Mouse (Mus musculus) left cerebral cortex, postnatal 36 days (tissue): ENCODE measurements around the gene Myo1d. TPM values are rescaled to one million over a fixed set of nuclear protein-coding genes. Genes with fewer than 3 reads are reported as not detected.

ENCODE experiments used
- DNase-seq, 2 experiments: peaks; one replicate each; pipeline ENCODE4 v3.0.0; 2021 to 2022; ENCODE audit warnings: low spot score in 2 of 2, mixed read lengths in 1 of 2
- intact Hi-C: fragments of 180-260 bp; cut with DNase I; formaldehyde crosslinking; loops from one replicate; pipeline ENCODE4 v1.15.1; 2025
- total RNA-seq, 2 experiments: library from RNA; stranded (reverse); gene quantifications; 2 replicates each; pipeline ENCODE4 v1.2.3; 2021

Myo1d gene
- 1 to 10 TPM; 6.5 to 7.0 TPM for total RNA-seq

DNA sequence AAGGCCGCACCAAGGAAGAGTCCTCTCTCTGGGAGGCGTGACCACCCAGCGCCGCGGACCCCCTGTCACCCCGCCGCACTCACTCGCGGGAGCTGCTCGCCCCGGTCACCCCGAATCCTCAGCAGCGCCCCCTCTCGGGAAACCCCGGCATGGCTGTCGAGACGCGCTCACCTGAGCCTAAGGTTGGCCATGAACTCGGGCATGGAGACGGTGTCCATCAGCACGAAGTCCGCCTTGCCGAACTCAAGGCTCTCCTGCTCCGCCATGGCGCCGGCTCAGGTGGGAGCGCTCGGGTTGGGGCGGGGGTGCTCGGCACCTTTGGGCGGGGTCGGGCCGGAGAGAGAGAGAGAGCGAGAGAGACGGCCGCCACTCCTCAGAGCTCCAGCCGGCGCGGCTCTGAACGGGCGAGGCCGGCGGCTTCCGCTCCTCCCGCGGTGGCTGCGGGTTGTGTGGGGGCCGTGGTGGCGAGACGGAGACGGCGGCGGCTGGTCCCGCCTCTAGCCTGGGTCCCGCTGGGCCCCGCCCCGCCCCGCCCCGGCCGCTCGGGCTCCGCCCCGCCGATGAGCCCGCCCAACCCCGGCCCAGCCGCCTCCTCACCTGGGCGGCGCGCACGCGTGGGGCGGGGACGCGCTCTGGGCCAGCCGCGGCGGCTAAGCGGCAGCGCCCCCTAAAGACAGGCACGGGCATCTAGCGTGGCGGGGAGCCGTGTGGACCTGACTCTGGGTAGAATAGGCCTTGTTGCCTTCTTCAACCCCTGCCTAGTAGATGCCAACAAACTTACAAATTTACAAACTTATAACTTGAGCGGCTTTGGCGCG lies at the start of gene Myo1d:
TSS of gene Myo1d (minus strand) at position 499 of the 818 bp plus-strand sequence.
- intact Hi-C loops = no loop called here

DNA sequence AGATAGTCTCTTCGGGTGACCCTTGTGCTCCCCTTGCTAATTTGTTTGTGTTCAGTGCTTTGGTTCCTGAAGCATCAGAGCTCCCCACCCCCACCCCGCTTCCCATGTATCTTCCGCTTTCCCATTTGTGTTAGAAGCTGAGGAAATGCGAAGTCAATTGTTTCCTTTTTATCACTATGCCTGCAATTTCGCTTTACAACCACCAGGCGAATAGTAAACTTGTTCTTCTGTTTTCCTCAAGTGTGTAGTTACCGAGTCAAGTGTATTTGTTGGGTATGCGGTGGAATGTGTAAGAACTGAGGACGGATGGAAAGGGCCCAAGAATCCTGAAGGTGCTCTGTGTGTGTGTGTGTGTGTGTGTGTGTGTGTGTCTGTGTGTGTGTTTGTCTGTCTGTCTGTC lies 42.0 kb upstream of the Myo1d start:
- no peak for DNase-seq
- intact Hi-C loops = loop anchor here (10.0 kb wide), 1 partner anchor 793 kb away; no protein-coding TSS in a partner anchor

More for the DNA sequence above, at the start of gene Myo1d:
- DNase-seq = peak; percentile 83 to 90

DNA sequence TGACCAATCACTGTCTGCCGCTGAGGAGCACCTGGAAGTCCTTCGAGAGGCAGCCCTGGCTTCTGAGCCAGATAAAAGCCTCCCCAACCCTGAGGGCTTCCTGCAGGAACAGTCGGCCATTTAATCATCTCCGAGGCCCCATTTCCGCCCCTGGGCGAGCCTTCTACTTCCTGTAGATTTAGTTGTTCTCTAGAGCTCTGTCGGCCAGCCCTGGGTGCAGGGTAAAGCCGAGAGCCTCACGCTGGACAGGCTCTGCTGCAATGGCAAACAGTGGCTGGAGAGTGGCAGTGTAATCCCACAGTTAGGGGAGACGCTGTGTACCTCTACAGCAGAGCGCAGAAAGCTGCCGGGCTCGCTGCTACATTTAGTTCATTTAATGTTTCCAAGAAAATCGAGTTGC lies 41.5 kb upstream of the Myo1d start:
- intact Hi-C loops = loop anchor here (10.0 kb wide), 1 partner anchor 794 kb away; no protein-coding TSS in a partner anchor
- DNase-seq = peak; percentile 16 to 39

DNA sequence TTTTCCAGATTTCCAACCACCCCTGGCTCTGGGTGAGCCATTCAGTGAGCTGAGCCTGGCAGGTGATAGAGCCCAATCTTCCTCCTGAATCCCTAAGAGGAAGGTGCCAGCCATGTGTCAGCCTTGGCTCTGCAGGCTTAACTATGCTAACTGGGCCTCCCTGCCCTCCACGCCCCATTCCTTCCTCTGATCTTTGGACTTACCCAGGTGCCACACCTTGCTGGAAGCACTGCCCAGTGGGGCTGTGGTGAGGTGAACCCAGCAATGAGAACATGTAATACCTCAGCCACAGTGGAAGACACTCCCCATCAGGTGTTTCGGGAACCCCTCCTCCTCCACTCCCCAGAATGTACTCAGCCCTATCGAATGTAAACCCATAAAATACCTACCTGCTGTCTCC lies 40.3 kb upstream of the Myo1d start:
- no peak for DNase-seq
- intact Hi-C loops = loop anchor here (10.0 kb wide), 1 partner anchor 795 kb away; no protein-coding TSS in a partner anchor

DNA sequence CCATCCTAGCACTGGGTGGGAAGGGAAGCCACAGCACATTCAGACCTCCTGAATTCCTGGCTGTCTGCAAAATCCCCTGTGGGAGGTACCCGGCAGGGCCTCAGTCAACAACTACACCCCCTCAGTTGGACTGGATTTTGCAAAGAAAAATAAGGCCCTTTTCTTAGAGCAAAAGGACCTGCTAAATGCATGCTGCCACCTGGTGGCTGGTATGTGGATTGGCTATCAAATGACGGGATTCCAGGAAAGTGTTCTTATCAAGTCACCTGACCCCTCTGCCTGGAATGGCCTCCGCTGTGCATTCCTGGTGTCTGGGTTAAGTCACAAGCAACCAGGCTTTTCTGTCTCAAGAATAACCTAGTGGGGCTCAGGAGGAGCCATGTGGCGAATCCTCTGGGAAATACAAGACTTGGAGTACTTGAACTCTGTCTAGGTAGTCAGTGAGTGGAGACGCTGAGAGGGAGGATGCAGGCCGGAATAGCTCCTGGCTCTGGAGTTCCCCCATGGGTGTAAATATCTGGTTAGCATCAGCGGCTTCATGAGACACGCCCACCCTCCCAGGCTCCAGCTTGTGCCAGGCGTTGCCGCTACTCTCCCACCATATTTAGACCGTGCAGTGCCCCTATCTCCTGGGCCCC lies 38.4 kb upstream of the Myo1d start:
- intact Hi-C loops = loop anchor here (1.0 kb wide), 1 partner anchor 122 kb away; no protein-coding TSS in a partner anchor
- peak; percentile 62 to 63 for DNase-seq

DNA sequence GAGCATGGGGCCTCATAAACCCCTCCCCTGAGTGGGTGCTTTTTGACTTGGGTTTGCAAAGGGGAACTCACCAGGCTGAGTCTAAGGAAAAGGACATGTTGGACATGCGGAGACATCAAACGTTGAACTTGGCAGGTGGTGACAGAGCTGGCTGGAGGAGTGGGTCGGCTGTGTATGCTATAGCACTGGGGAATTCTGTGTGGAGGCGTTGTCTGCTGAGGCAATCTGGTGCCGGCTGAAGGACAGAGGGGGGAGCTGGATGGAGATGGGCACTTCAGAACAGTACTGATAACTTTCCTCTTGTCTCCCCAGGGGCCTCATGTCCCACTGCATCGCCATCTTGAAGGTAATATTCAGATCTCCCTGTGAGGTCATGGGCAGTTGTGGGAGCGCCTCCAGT lies 35.5 kb upstream of the Myo1d start:
- intact Hi-C loops = no loop called here
- peak in 1 of 2 experiments; percentile 16 for DNase-seq

DNA sequence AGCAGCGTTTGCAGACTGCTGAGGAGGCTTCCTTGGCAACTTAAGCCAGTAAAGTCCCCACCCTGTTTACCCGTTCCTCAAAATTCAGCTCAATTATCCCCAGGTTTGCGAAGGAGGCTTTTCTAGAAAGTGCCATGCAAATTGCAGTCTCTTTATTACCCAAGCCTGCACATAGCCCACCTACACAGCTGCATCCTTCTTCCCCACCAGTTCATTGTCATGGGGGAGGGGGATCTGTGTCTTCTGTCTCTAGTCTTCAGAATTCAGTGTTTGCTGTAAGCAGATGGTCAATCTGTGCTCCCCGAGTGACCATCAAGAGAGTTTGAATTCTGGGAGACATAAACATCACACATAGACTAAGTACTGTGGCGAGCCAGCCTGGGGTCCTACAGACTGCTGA lies 31.3 kb upstream of the Myo1d start:
- intact Hi-C loops = no loop called here
- DNase-seq = no peak

DNA sequence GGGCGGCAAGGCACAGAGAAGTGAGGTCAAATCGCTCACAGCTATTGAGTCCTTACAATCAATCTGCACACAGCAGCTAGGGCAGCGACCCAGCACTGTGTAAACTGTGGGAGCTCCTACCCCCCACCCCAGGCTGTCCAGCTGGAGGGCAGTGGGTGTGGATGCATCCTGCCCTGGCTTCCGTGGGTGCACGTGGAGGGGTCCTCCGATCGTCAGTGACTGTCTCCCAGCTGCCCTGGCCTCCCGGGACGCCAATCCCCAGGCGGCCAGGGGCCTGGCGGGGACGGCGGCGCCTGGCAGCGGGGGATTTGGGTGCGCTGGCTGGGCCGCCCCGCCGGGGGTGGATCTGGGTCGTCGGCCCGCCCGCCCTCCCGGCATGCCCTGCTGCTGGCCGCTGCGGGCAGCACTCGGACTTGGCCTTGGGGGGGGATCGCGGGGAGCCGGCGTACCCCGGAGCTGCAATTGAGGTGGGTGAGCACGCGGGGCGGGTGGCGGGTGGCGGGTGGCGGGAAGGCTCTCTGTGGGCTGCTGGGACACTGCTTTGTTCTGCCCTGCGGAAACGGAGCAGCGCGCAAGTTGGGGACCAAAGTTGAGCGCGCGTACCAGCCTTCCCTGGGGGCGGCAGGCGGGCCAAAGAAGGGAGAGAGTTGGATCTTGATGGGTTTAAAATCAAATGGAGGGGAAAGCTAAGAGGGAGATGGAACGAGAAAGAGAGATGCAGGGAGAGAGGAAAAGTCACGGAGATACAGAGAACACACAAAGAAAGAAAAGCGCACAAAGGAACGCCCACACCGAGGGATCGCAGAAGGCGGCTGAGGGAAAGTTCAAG lies 30.4 kb upstream of the Myo1d start, which contains the start of gene Tmem98:
TSS of gene Tmem98 (plus strand) at position 183 of the 829 bp plus-strand sequence.
- intact Hi-C loops = no loop called here
- DNase-seq = peak in 1 of 2 experiments; percentile 25

DNA sequence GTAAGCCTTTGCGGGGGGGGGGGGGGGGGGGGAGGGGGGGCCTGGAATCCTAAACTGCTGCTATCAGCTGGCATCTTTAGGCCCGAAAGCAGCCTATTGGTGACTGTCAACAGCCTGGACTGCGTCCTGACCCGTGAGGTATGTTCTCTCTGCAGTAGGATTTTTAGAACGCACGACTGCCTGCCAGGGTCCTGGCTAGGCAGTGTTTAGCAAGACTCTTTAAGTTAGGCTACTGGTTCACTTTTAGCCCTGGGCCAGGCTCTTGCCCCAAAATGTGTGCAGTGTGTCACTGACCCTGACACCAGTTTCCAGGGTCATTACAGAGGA lies 29.8 kb upstream of the Myo1d start:
- intact Hi-C loops = no loop called here
- no peak for DNase-seq

DNA sequence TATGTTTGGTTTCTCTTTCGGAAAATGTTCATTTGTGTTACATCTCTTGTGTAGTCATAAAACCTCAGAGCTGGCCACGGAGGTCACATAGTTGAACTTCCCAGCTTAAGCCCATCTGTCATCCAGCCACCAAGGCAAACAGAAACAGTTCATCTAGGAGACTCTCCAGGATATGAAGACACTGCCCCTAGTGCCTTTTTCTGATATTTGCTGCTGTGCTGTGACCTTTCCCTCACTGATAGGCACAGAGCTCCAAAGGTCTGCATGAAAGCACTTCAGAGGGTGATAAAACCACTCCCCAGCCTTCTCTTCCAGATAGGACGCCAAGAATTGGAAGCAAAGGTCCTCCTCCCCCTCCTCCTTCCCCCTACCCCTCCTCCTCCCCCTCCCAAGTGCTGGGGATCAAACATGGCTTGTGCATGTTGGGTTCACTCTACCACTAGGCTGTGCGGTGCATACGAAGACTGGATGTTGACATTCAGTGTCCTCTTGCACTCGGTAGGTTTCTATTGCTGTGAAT lies 28.8 kb upstream of the Myo1d start:
- DNase-seq = no peak
- intact Hi-C loops = no loop called here

DNA sequence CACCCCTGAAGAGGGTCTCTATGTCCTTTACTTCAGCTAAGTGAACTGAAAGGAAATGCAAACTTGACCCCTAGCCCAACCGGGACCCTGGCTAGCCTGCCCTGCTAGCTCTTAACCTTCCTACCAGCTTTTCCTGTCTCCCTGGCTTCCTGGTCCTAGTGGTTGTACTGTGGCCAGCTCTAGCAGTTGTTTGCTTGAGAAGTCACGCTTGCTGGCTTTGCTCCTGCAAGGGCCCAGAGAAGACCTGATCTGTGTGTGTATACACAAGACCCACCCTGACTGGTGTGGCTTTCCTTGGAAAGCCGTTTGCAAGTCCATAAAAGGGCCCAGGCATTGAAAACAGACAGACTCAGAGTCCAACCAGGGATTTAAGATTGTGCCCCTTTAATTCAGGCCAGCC lies 22.9 kb upstream of the Myo1d start:
- intact Hi-C loops = no loop called here
- no peak for DNase-seq

DNA sequence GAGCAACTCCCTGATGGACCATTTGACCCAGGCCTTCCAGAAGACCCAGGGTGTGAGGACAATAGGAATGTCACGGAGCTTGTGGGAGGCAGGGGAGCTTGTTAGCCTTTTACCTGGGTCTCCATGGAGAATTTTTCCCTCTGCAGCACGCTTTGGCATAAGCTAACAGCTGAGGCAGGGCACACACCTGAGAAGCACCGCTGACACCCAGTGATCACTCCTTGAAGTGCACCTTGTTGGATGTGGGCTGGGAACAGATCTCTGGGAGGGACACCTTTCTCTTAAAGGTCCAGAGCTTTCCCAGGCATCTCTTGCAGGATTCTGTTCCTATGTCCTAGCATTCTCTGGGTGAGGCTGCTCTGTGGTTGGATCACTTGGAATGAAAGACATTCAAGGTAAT lies 20.2 kb upstream of the Myo1d start:
- intact Hi-C loops = no loop called here
- no peak for DNase-seq

DNA sequence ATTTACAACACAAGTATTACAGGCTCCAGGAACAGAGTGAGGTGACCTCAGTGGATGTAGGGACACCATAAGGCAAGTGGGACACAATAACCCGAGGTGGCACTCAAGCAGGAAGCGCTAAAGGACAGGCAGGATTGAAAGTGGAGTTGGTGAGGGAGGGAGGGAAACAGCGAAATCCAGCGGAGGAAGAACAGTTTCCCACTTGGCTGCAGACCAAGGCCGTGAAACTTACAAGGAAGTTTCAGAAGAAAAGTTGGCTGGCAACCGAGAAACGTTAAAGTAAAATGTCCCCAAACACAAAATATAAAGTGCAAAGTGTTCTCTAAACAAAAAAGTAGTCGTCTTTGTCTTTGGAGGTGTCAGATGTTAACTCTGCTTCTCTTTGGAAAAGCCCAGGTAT lies 15.6 kb upstream of the Myo1d start:
- intact Hi-C loops = no loop called here
- no peak for DNase-seq

DNA sequence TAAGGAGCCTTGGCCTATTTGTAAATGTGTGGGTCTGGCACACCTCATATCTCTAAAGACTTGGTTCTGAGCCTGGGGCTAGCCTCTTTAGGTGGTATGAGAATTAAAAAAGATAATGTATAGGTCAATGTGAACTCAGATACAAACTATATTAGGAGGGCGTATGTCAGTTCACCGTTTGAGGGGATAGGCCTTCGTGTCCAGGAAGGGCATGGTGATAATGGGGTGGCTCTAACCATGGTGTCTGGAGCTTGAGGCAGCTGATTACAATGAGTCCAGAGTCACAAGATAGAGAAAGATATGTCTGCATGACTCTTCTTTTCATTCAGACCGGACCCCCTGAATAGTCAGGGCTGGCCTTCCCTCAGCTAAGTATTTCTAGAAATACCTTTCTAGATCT lies 14.5 kb upstream of the Myo1d start:
- no peak for DNase-seq
- intact Hi-C loops = no loop called here

DNA sequence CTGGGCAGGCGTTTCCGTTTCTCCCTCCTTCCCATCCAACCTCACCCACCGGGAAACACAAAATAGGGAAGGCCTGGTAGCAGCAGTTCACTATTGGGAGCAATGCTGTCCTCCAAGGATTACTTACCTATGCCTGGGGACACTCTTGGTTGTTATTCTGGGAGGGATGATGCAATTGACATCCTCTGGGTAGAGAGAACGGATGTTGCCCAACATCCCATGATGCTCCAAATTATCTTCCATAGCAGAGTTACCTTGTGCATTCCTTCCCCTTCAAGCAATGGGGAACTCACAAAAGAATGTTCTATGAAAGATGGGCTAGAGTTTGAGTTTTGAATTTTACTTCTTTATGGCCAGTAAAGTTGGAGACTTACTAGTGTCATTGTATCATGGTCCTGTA lies 13.6 kb upstream of the Myo1d start:
- intact Hi-C loops = no loop called here
- DNase-seq = no peak

DNA sequence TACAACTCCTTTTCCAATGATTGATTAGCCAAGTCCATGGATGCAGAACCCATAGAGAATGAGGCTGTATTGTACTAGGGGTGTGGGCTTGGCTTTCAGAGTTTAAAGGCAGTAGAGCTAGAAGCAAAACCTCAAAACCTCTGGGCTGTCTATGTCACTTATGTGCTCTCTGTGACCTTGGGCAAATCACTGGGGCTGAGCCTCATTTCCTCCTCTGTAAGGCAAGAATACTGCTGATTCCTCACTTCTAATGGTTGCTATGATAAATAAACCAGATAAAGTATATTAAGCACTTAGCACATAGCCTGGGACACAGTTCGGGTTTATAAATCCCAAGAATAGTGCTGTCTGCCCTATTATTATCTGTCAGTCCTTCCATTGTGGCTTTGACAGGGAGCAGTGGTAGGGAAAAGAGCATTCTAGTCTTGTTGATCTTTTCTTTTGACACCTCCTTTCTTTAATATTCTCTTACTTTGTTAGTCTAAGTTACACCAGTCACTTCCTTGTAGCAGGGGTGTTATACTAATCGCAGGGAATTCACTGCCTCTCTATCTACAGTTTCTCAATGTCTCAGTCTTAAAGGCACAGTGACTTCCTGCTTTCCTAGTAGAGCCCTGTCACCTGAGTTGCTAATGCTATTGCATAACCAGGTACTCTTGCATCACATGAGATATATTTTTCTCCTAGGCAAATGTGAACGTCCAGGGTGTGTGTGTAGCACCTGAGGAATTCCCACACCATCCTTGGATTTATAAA lies 12.0 kb upstream of the Myo1d start:
- intact Hi-C loops = no loop called here
- no peak for DNase-seq

DNA sequence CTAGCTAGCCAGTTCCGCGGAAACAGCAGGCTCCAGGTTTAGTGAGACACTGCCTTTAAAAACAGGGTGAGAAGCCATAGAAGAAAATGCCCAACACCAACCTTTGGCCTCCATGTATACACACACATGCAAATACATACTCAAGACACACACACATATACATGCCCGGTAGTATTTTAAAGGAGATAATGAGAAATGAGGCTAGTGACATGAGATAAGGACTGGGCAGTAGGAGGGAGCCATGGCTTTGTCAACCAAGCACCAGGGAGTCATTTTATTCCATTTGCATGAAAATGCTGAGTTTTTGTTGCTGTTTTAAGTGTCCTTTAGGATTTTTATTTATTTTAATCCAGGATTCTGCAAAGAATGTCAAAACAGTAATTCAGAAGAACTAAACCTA lies 10.6 kb upstream of the Myo1d start:
- DNase-seq = no peak
- intact Hi-C loops = no loop called here

DNA sequence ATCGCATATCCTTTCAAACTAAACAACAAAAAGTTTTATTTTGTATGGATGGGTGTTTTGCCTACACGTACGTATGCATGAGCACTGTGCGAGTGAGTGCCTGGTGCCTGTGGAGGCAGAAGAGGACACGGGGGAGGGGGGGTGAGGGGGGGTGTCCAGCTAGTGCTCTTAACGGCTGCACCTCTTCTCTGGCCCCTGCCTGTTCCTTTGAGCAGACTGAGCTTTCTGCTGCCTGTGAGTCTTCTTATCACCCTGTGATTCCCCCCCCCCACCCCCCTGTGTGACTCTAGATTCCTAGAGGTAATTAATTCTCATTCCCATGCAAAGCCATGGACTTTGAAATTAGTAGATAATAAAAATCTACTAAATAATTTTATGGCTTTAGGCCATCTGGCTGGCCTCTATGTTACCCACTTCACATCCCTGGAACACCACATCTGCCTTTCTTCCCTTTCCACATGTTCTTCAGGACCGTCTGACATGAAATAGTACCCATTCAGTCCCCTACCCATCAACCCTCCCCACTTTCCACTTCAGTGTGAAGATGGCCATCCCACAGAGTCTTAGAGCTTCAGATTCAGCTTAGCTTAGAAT lies 9.9 kb upstream of the Myo1d start:
- DNase-seq = no peak
- intact Hi-C loops = no loop called here

DNA sequence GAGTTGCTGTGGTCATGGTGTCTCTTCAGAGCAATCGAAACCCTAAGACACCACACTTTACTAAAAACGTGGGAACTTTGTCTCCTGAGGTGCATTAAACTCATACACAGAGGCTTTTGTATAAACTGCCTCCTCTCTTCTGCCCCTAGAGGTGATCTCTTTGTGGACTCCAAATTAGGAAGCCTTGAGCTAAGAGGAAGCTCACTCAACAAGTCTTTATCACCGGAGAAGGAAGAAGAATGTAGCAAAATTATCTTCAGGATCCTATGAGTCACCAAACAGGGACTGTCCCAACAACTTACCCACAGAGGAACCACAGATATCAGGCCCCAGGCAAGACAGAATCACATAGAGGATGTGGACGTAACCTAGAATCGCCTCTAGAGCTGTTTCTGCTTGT lies 5.8 kb upstream of the Myo1d start:
- intact Hi-C loops = loop anchor here (2.0 kb wide), 1 partner anchor 31 kb away; no protein-coding TSS in a partner anchor
- no peak for DNase-seq
